Mouse (Mus musculus) myocyte (in vitro differentiated cells): ENCODE measurements at regions not wholly inside any gene's neighbourhood (a gene's known extent, or its start where the extent isn't known, plus 50 kb on each side); places are given as distances from the start of the nearest gene placed in this dataset.

Experiments used
- CEBPB ChIP-seq: IDR thresholded peaks from 2 replicates; pipeline ENCODE4 v1.6.1; 2011; ENCODE audit warnings: mild to moderate bottlenecking, moderate library complexity; ENCODE audit not compliant: poor library complexity, insufficient read depth, severe bottlenecking
- E2F4 ChIP-seq: IDR thresholded peaks from one replicate; pipeline ENCODE4 v1.6.1; 2011; ENCODE audit warnings: mild to moderate bottlenecking, control low read depth, moderate library complexity; ENCODE audit not compliant: insufficient read depth
- MAX ChIP-seq: IDR thresholded peaks from one replicate; pipeline ENCODE4 v1.6.1; 2011; ENCODE audit warnings: low read depth, mild to moderate bottlenecking, control low read depth
- MYOD1 ChIP-seq, 3 experiments: IDR thresholded peaks; one replicate each; pipeline ENCODE4 v1.6.1; 2011; ENCODE audit warnings: control low read depth in 2 of 3, low read depth in 2 of 3, mild to moderate bottlenecking in 2 of 3, moderate library complexity in 1 of 3; ENCODE audit not compliant: insufficient read length in 2 of 3, control insufficient read depth in 1 of 3
- MYOG ChIP-seq, 3 experiments: IDR thresholded peaks; one replicate each; pipeline ENCODE4 v1.6.1; 2011; ENCODE audit warnings: control low read depth in 2 of 3, low read depth in 2 of 3, mild to moderate bottlenecking in 2 of 3; ENCODE audit not compliant: insufficient read length in 2 of 3, control insufficient read depth in 1 of 3, insufficient read depth in 1 of 3
- POLR2A ChIP-seq: IDR thresholded peaks from one replicate; pipeline ENCODE4 v1.6.1; 2011; ENCODE audit warnings: low read depth, mild to moderate bottlenecking, control low read depth, moderate library complexity; ENCODE audit not compliant: insufficient read length
- POLR2AphosphoS2 ChIP-seq: IDR thresholded peaks from one replicate; pipeline ENCODE4 v1.6.1; 2011; ENCODE audit warnings: low read depth, control low read depth; ENCODE audit not compliant: insufficient read length
- REST ChIP-seq: IDR thresholded peaks from one replicate; pipeline ENCODE4 v1.6.1; 2011; ENCODE audit warnings: mild to moderate bottlenecking, control low read depth, moderate library complexity; ENCODE audit not compliant: insufficient read depth, insufficient read length
- TCF12 ChIP-seq: IDR thresholded peaks from one replicate; pipeline ENCODE4 v1.6.1; 2011; ENCODE audit warnings: mild to moderate bottlenecking, control low read depth; ENCODE audit not compliant: poor library complexity, insufficient read depth, severe bottlenecking
- TCF3 ChIP-seq: IDR thresholded peaks from one replicate; pipeline ENCODE4 v1.6.1; 2011; ENCODE audit warnings: low read depth, control low read depth; ENCODE audit not compliant: insufficient read length
- USF1 ChIP-seq: IDR thresholded peaks from one replicate; pipeline ENCODE4 v1.6.1; 2011; ENCODE audit warnings: low read depth, mild to moderate bottlenecking, control low read depth, moderate library complexity

GRCm38 (mm10) chr5:132673599-132674305 is 130.6 kb upstream of the Auts2 start:
- TF ChIP-seq TCF12: no peak
- TF ChIP-seq MYOG (IDR thresholded peaks at IDR 0.05; ENCODE audit: control insufficient read depth in 1 of 3, insufficient read depth in 1 of 3, insufficient read length in 2 of 3, low read depth in 2 of 3): no peak
- no peak for TF ChIP-seq CEBPB
- TF ChIP-seq POLR2A: no peak
- TF ChIP-seq USF1: no peak
- TF ChIP-seq TCF3: no peak
- TF ChIP-seq POLR2AphosphoS2: no peak
- TF ChIP-seq E2F4: no peak
- TF ChIP-seq REST: no peak
- no peak for TF ChIP-seq MYOD1 (IDR thresholded peaks at IDR 0.05; ENCODE audit: control insufficient read depth in 1 of 3, insufficient read length in 2 of 3, low read depth in 2 of 3)
- no peak for TF ChIP-seq MAX
